Mouse (Mus musculus) liver, embryonic 13.5 days (tissue): ENCODE results near the gene Zmynd11. TPM values are rescaled to one million over a fixed set of nuclear protein-coding genes. Genes with fewer than 3 reads are reported as not detected.

Experiments
- ATAC-seq: fragments of 200-750 bp; cut with Nextera tagmentation; 2 replicates; pipeline ENCODE4 v1.8.0; 2017; ENCODE audit warnings: low read depth, mild to moderate bottlenecking, moderate number of reproducible peaks, moderate library complexity
- DNase-seq: peaks from one replicate; pipeline ENCODE4 v3.0.0; 2022
- H3K27ac ChIP-seq: fragments of 300-500 bp; sonication (generic); 2 replicates; pipeline ENCODE4 v1.5.1; 2015; ENCODE audit warnings: moderate library complexity, mild to moderate bottlenecking, inconsistent platforms
- H3K27me3 ChIP-seq: fragments of 300-500 bp; sonication (generic); 2 replicates; pipeline ENCODE4 v1.6.1; 2015; ENCODE audit warnings: mild to moderate bottlenecking, inconsistent platforms
- H3K36me3 ChIP-seq: fragments of 300-500 bp; sonication (generic); 2 replicates; pipeline ENCODE4 v1.6.1; 2015; ENCODE audit warnings: mild to moderate bottlenecking, inconsistent platforms
- H3K4me1 ChIP-seq: fragments of 300-500 bp; sonication (generic); replicated peaks from 2 replicates; pipeline ENCODE4 v1.6.1; 2015; ENCODE audit warnings: inconsistent platforms
- H3K4me2 ChIP-seq: fragments of 300-500 bp; sonication (generic); 2 replicates; pipeline ENCODE4 v1.6.1; 2015; ENCODE audit warnings: inconsistent platforms, mild to moderate bottlenecking, moderate library complexity
- H3K4me3 ChIP-seq: fragments of 300-500 bp; sonication (generic); replicated peaks from 2 replicates; pipeline ENCODE4 v1.5.1; 2015; ENCODE audit warnings: mild to moderate bottlenecking, inconsistent platforms
- H3K9ac ChIP-seq: fragments of 300-500 bp; sonication (generic); 2 replicates; pipeline ENCODE4 v1.6.1; 2015; ENCODE audit warnings: mild to moderate bottlenecking, inconsistent platforms
- H3K9me3 ChIP-seq: fragments of 300-500 bp; sonication (generic); replicated peaks from 2 replicates; pipeline ENCODE4 v1.6.1; 2016; ENCODE audit warnings: inconsistent platforms
- WGBS: fragments of 180-500 bp; shearing (Covaris S2); methylation state at CpG from one replicate; pipeline ENCODE4 v1.1.7; 2015; ENCODE audit not compliant: insufficient replicate concordance; 5-methylcytosine and 5-hydroxymethylcytosine counted together
- polyA plus RNA-seq: library from polyadenylated mRNA; unstranded; fragments of >200 nt; fragmentation: Nextera tagmentation; extraction: Ambion mirVana; gene quantifications from 2 replicates; pipeline ENCODE4 v1.2.1, GENCODE M21; 2015

The Zmynd11 gene
- polyA plus RNA-seq, 1 experiment from 2014 or later = 25.9 TPM

- no peaks in the 10 kb centered on the region for H3K27me3 ChIP-seq
- H3K4me1 ChIP-seq = no peaks in the 10 kb centered on the region
- no peak overlapping the region for H3K4me2 ChIP-seq
- no peaks in the 10 kb centered on the region for H3K9me3 ChIP-seq
- peaks cover 74% of the 10 kb centered on the region for H3K36me3 ChIP-seq
- no peak overlapping the region for H3K27ac ChIP-seq
- no peak overlapping the region for H3K4me3 ChIP-seq
- DNase-seq = no peak
- WGBS = 85% methylated on average over 16 of the region's 16 CpGs
- H3K9ac ChIP-seq = no peak overlapping the region
- no peak for ATAC-seq
Measured at GRCm38 (mm10) chr13:9689366-9689765, 75.8 kb downstream of the Zmynd11 start.

- Histone ChIP-seq H3K9me3 (no peaks in the 10 kb centered on the region), H3K36me3 (peaks cover 74% of the 10 kb centered on the region), H3K27me3 (no peaks in the 10 kb centered on the region), H3K9ac (no peak overlapping the region), H3K27ac (no peak overlapping the region), H3K4me2 (no peak overlapping the region), H3K4me1 (no peaks in the 10 kb centered on the region), H3K4me3 (no peak overlapping the region)
- no peak for DNase-seq
- WGBS = 88% methylated on average over 11 of the region's 11 CpGs
- peak; percentile 12; the same call in 1 of the 2 replicates for ATAC-seq
Measured at GRCm38 (mm10) chr13:9686765-9687164, 78.4 kb downstream of the Zmynd11 start.

- no peaks in the 10 kb centered on the region for H3K9me3 ChIP-seq
- WGBS = 85% methylated on average over 7 of the region's 7 CpGs
- no peak overlapping the region for H3K9ac ChIP-seq
- H3K27ac ChIP-seq = no peak overlapping the region
- peaks cover 71% of the 10 kb centered on the region for H3K36me3 ChIP-seq
- DNase-seq (no peak), ATAC-seq (no peak)
- H3K4me3 ChIP-seq = no peak overlapping the region
- H3K27me3 ChIP-seq = no peaks in the 10 kb centered on the region
- no peaks in the 10 kb centered on the region for H3K4me1 ChIP-seq
- H3K4me2 ChIP-seq = no peak overlapping the region
Measured at GRCm38 (mm10) chr13:9686261-9686660, 78.9 kb downstream of the Zmynd11 start.

GRCm38 (mm10) chr13:9684153-9684923 lies 80.8 kb downstream of the Zmynd11 start:
- 86% methylated on average over 11 of the region's 11 CpGs for WGBS
- no peaks in the 10 kb centered on the region for H3K9me3 ChIP-seq
- DNase-seq = no peak

GRCm38 (mm10) chr13:9683280-9683679 lies 81.8 kb downstream of the Zmynd11 start:
- DNase-seq = no peak

More at GRCm38 (mm10) chr13:9684153-9684923, 80.8 kb downstream of the Zmynd11 start:
- Histone ChIP-seq H3K27me3 (no peaks in the 10 kb centered on the region), H3K4me3 (no peak overlapping the region), H3K4me1 (no peaks in the 10 kb centered on the region), H3K36me3 (peaks cover 54% of the 10 kb centered on the region), H3K4me2 (no peak overlapping the region), H3K27ac (no peak overlapping the region), H3K9ac (no peak overlapping the region)
- no peak for ATAC-seq

GRCm38 (mm10) chr13:9681492-9681891 lies 83.6 kb downstream of the Zmynd11 start:
- no peak overlapping the region for H3K4me2 ChIP-seq
- ATAC-seq (no peak), DNase-seq (no peak)
- H3K27me3 ChIP-seq = no peaks in the 10 kb centered on the region
- 80% methylated on average over 3 of the region's 3 CpGs for WGBS
- H3K27ac ChIP-seq = no peak overlapping the region
- H3K9me3 ChIP-seq = no peaks in the 10 kb centered on the region
- H3K36me3 ChIP-seq = peaks cover 26% of the 10 kb centered on the region
- no peak overlapping the region for H3K9ac ChIP-seq
- no peaks in the 10 kb centered on the region for H3K4me1 ChIP-seq
- no peak overlapping the region for H3K4me3 ChIP-seq

More at GRCm38 (mm10) chr13:9683280-9683679, 81.8 kb downstream of the Zmynd11 start:
- H3K27me3 ChIP-seq = no peaks in the 10 kb centered on the region
- no peaks in the 10 kb centered on the region for H3K9me3 ChIP-seq
- ATAC-seq = no peak
- no peak overlapping the region for H3K4me2 ChIP-seq
- no peak overlapping the region for H3K4me3 ChIP-seq
- no peak overlapping the region for H3K27ac ChIP-seq
- WGBS = 83% methylated on average over 4 of the region's 4 CpGs
- H3K4me1 ChIP-seq = no peaks in the 10 kb centered on the region
- peaks cover 43% of the 10 kb centered on the region for H3K36me3 ChIP-seq
- no peak overlapping the region for H3K9ac ChIP-seq

- no peak for ATAC-seq
- Histone ChIP-seq H3K4me1 (no peaks in the 10 kb centered on the region), H3K27ac (no peak overlapping the region), H3K4me3 (no peak overlapping the region), H3K4me2 (no peak overlapping the region), H3K36me3 (no peaks in the 10 kb centered on the region), H3K9me3 (no peaks in the 10 kb centered on the region), H3K9ac (no peak overlapping the region), H3K27me3 (no peaks in the 10 kb centered on the region)
- WGBS = 71% methylated on average over 1 of the region's 1 CpGs
- no peak for DNase-seq
Measured at GRCm38 (mm10) chr13:9674126-9674525, 91.0 kb downstream of the Zmynd11 start.

GRCm38 (mm10) chr13:9669246-9669645 lies 95.9 kb downstream of the Zmynd11 start:
- H3K4me2 ChIP-seq = no peak overlapping the region
- no peaks in the 10 kb centered on the region for H3K27me3 ChIP-seq
- no peak overlapping the region for H3K4me3 ChIP-seq
- WGBS = 79% methylated on average over 5 of the region's 5 CpGs
- H3K9ac ChIP-seq = no peak overlapping the region
- DNase-seq (no peak), ATAC-seq (no peak)
- H3K36me3 ChIP-seq = no peaks in the 10 kb centered on the region
- no peaks in the 10 kb centered on the region for H3K4me1 ChIP-seq
- no peak overlapping the region for H3K27ac ChIP-seq
- no peaks in the 10 kb centered on the region for H3K9me3 ChIP-seq

GRCm38 (mm10) chr13:9667954-9668496 lies 97.1 kb downstream of the Zmynd11 start:
- no peak for DNase-seq

GRCm38 (mm10) chr13:9663593-9663992 lies 101.5 kb downstream of the Zmynd11 start:
- no peak overlapping the region for H3K27ac ChIP-seq
- ATAC-seq (no peak), DNase-seq (no peak)
- H3K4me3 ChIP-seq = no peak overlapping the region
- H3K9ac ChIP-seq = no peak overlapping the region
- no peaks in the 10 kb centered on the region for H3K27me3 ChIP-seq
- 78% methylated on average over 1 of the region's 1 CpGs for WGBS
- no peaks in the 10 kb centered on the region for H3K9me3 ChIP-seq
- no peaks in the 10 kb centered on the region for H3K36me3 ChIP-seq
- peaks cover 10% of the 10 kb centered on the region for H3K4me1 ChIP-seq
- no peak overlapping the region for H3K4me2 ChIP-seq

More at GRCm38 (mm10) chr13:9667954-9668496, 97.1 kb downstream of the Zmynd11 start:
- ATAC-seq = no peak
- no peaks in the 10 kb centered on the region for H3K4me1 ChIP-seq
- no peaks in the 10 kb centered on the region for H3K36me3 ChIP-seq
- H3K27ac ChIP-seq = no peak overlapping the region
- WGBS = 70% methylated on average over 7 of the region's 7 CpGs
- H3K9ac ChIP-seq = no peak overlapping the region
- no peaks in the 10 kb centered on the region for H3K27me3 ChIP-seq
- no peak overlapping the region for H3K4me2 ChIP-seq
- no peaks in the 10 kb centered on the region for H3K9me3 ChIP-seq
- H3K4me3 ChIP-seq = no peak overlapping the region

GRCm38 (mm10) chr13:9660711-9661110 lies 104.4 kb downstream of the Zmynd11 start:
- Histone ChIP-seq H3K4me1 (peaks cover 10% of the 10 kb centered on the region), H3K36me3 (no peaks in the 10 kb centered on the region), H3K27me3 (no peaks in the 10 kb centered on the region), H3K4me3 (no peak overlapping the region), H3K9me3 (no peaks in the 10 kb centered on the region), H3K9ac (no peak overlapping the region), H3K4me2 (no peak overlapping the region), H3K27ac (no peak overlapping the region)
- 73% methylated on average over 1 of the region's 1 CpGs for WGBS
- no peak for DNase-seq
- no peak for ATAC-seq

- no peak for ATAC-seq
- WGBS = 74% methylated on average over 6 of the region's 6 CpGs
- Histone ChIP-seq H3K9ac (no peak overlapping the region), H3K36me3 (no peaks in the 10 kb centered on the region), H3K4me2 (no peak overlapping the region), H3K4me1 (peaks cover 10% of the 10 kb centered on the region), H3K27ac (no peak overlapping the region), H3K9me3 (no peaks in the 10 kb centered on the region), H3K27me3 (no peaks in the 10 kb centered on the region), H3K4me3 (no peak overlapping the region)
- DNase-seq = no peak
Measured at GRCm38 (mm10) chr13:9656613-9657012, 108.5 kb downstream of the Zmynd11 start.
